Mouse (Mus musculus): ENCODE data around the gene Pdia2.

- TF ChIP-seq GATA1 (IDR thresholded peaks at IDR 0.05; ENCODE audit: low read length) (no peak), TAL1 (IDR thresholded peaks at IDR 0.05; ENCODE audit: low read length) (no peak)
Measured at GRCm38 (mm10) chr17:26240120-26240790, 41.4 kb upstream of the Pdia2 start.

All from erythroblast, embryonic 14.5 days (primary cell).